ENCODE assay signal across 8 mouse cellular contexts in genomic region chr2:33736722-33737121, GRCm38 (mm10).
DNase-seq lines count a peak whose midpoint lies in the region; ATAC-seq and TF ChIP-seq lines count a peak whose summit lies in the region.

No protein-coding gene starts in this region.

- no peaks in the 10 kb centered on the region for H3K36me3 ChIP-seq in MEL (ENCODE audit: control insufficient read depth in 1 of 2, insufficient read depth in 2 of 2, low read length in 2 of 2)
- 0 out of 2 replicates have a peak, but pooled peaks cover 5% of the 10 kb centered on the region for H3K36me3 ChIP-seq in lung, postnatal 0 days (ENCODE audit: insufficient read depth, low read length)

- no peak for TF ChIP-seq EP300 in MEL (IDR thresholded peaks at IDR 0.05; ENCODE audit: low read depth in 1 of 2, low read length in 2 of 2)
- TF ChIP-seq EP300 in lung, postnatal 0 days (IDR thresholded peaks at IDR 0.05), result no peak

- no peaks in the 10 kb centered on the region for H3K79me2 ChIP-seq in MEL (ENCODE audit: control insufficient read depth, insufficient read depth, low read length, poor library complexity)

- H3K27ac ChIP-seq in MEL (ENCODE audit: control insufficient read depth, low read depth, low read length), result no peak overlapping the region
- no peak overlapping the region for H3K27ac ChIP-seq in cerebellum, adult 2 months (ENCODE audit: insufficient read depth, low read length)
- H3K27ac ChIP-seq in lung, postnatal 0 days (ENCODE audit: low read length), result no peak overlapping the region

- no peaks in the 10 kb centered on the region for H3K9me3 ChIP-seq in MEL (replicated peaks; ENCODE audit: insufficient read depth, low read length)
- no peaks in the 10 kb centered on the region for H3K9me3 ChIP-seq in lung, postnatal 0 days (ENCODE audit: low read length)

- ATAC-seq in frontal cortex, adult (ENCODE audit: low TSS enrichment), result peak; percentile 70
- 0 out of 2 replicates have a peak, but pooled peaks have one; percentile 31 for ATAC-seq in lung, postnatal 0 days

- no peak for TF ChIP-seq POLR2A in MEL (IDR thresholded peaks at IDR 0.05; ENCODE audit: control insufficient read depth in 1 of 2, insufficient read depth in 1 of 2, low read depth in 1 of 2, low read length in 2 of 2, poor library complexity in 1 of 2)
- TF ChIP-seq POLR2A in cerebellum, adult 2 months (IDR thresholded peaks at IDR 0.05; ENCODE audit: borderline replicate concordance, insufficient read depth, low read length), result no peak

- TF ChIP-seq CTCF in MEL (IDR thresholded peaks at IDR 0.05 in 2 of 3, conservative IDR thresholded peaks at IDR 0.05 in 1 of 3; ENCODE audit: control insufficient read depth in 1 of 3, insufficient read depth in 1 of 3, low read depth in 2 of 3, low read length in 3 of 3, poor library complexity in 1 of 3, severe bottlenecking in 1 of 3), result peak; percentile 84 to 94 (median 92)
- peak; percentile 92 for TF ChIP-seq CTCF in cerebellum, adult 2 months (IDR thresholded peaks at IDR 0.05; ENCODE audit: borderline replicate concordance, insufficient read depth, low read depth, low read length)
- peak; percentile 90 for TF ChIP-seq CTCF in lung, postnatal 0 days (IDR thresholded peaks at IDR 0.05)

- no peaks in the 10 kb centered on the region for H3K4me1 ChIP-seq in MEL (ENCODE audit: control insufficient read depth in 1 of 2, insufficient read depth in 2 of 2, low read length in 2 of 2)
- peaks cover 7% of the 10 kb centered on the region; the same call in 1 of the 2 replicates for H3K4me1 ChIP-seq in cerebellum, adult 2 months (ENCODE audit: control insufficient read depth, insufficient read depth, low read length)
- H3K4me1 ChIP-seq in lung, postnatal 0 days (ENCODE audit: insufficient read depth, low read depth, low read length), result no peaks in the 10 kb centered on the region

- H3K4me3 ChIP-seq in MEL (ENCODE audit: control insufficient read depth in 1 of 2, insufficient read depth in 1 of 2, low read depth in 2 of 2, low read length in 2 of 2), result no peak overlapping the region
- H3K4me3 ChIP-seq in cerebellum, adult 2 months (replicated peaks; ENCODE audit: insufficient read depth, low read depth, low read length), result no peak overlapping the region
- H3K4me3 ChIP-seq in lung, postnatal 0 days (ENCODE audit: low read depth, low read length), result no peak overlapping the region

- peak; percentile 36 for TF ChIP-seq RAD21 in MEL (IDR thresholded peaks at IDR 0.05; ENCODE audit: low read depth, low read length)

- H3K9ac ChIP-seq in MEL (ENCODE audit: control insufficient read depth, low read depth, low read length, poor library complexity, severe bottlenecking), result no peak overlapping the region
- H3K9ac ChIP-seq in lung, postnatal 0 days (replicated peaks; ENCODE audit: low read depth), result no peak overlapping the region

- H3K4me2 ChIP-seq in lung, postnatal 0 days (replicated peaks; ENCODE audit: low read depth, low read length), result no peak overlapping the region

- WGBS in cerebellum, adult 2 months, result 10% methylated on average over 2 of the region's 2 CpGs
- 7% methylated on average over 2 of the region's 2 CpGs for WGBS in lung, postnatal 0 days

- no peaks in the 10 kb centered on the region for H3K27me3 ChIP-seq in MEL (ENCODE audit: control insufficient read depth in 1 of 2, insufficient read depth in 2 of 2, low read length in 2 of 2)
- no peaks in the 10 kb centered on the region for H3K27me3 ChIP-seq in cerebellum, adult 2 months (ENCODE audit: control insufficient read depth, insufficient read depth, low read length)
- no peaks in the 10 kb centered on the region for H3K27me3 ChIP-seq in lung, postnatal 0 days (replicated peaks; ENCODE audit: insufficient read depth, low read length)

- peak; percentile 72 to 73 for DNase-seq in B cell, adult 2 months
- peak; percentile 65 for DNase-seq in MEL (ENCODE audit: low read depth, low spot score)
- peak; percentile 58 to 75 for DNase-seq in cerebellum, adult 2 months
- DNase-seq in kidney, postnatal 14 days, result peak; percentile 74
- peak; percentile 58 for DNase-seq in lung, postnatal 0 days (ENCODE audit: low spot score)
- DNase-seq in retina, embryonic 14.5 days (ENCODE audit: low spot score), result peak; percentile 89
- peak; percentile 39 to 56 for DNase-seq in urinary bladder, postnatal 36 days (ENCODE audit: low spot score in 2 of 2)

TF ChIP-seq in MEL, 35 proteins besides CTCF, POLR2A, EP300 and RAD21:
- no peak for TF ChIP-seq MXI1 (IDR thresholded peaks at IDR 0.05; ENCODE audit: low read depth, low read length)
- peak; percentile 75 for TF ChIP-seq SMC3 (IDR thresholded peaks at IDR 0.05; ENCODE audit: low read depth, low read length)
